Mouse (Mus musculus) spleen, postnatal 10 days (tissue): ENCODE measurements around the gene Sh3gl2.

Experiments
- DNase-seq, 2 experiments: peaks; one replicate each; pipeline ENCODE4 v3.0.0; 2021 to 2022; ENCODE audit warnings: low spot score in 2 of 2

Gene Sh3gl2

DNA sequence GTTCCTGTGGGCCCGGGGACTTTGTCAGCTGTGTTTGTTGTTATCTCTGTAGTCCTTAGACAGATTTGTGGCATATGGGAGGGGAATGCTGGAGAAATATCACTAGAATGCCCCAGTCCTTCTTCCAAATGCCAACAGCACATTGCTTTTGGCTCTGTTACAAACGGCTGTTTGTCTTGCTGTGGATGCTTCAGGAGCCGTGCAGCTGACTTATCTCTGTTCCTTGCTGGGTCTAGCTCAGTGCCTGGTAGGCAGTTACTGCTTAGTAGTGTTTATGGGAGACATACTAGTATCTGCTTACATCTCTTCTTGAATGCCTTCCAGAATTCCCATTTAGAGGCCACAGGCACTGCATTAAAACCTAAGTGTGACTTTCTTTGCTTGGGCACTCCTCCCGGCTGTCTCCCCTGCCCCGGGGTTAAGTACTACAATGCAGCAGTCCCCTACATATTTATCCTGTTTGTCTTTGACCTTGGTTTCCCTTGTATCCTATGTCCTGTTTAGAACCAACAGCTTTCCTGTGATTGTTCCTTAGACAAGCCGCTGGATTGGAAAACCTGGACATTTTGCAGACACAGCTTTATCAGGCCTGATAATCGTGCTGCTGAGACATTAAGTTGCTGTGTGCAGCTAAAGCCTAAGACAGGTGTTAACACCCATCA is 101.1 kb downstream of the Sh3gl2 start:
- no peak for DNase-seq

DNA sequence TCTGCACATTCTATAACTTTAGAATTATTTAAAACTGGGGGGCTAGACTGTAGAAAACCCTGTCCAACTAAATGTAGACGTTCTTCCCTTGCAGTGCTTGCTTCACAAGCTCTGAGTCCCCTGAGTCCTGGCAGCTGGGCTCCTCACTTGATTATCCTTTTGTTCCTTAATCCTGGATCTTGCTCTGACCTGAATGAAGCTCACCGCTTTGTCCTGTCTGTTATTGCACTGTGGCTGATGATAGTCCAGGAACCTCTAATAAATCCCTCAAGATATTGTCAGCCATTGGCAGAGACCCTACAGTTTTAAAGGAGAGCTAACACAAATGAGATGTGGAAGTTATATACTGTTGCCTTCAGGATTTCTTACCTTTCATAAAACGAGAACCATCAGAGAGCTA is 114.2 kb downstream of the Sh3gl2 start:
- no peak for DNase-seq

DNA sequence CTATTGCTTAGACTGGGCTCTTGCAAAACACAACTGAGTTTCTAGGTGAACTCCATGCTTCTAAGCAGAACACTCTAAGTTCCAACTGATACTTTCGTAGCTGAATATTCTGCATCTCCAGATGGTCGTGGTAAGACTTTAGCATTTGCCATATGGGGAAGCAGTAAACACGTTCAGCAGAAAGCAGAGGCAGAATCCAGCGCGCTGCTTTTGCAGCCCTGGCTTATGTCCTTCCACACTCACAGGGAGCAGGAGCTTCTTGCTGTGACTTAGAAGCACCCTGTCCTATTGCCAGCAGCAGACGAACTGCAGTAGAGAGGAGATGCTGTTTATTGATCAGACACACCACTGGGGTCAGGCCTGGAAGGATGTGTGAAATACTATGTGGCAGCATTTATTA is 120.5 kb downstream of the Sh3gl2 start:
- DNase-seq: no peak

DNA sequence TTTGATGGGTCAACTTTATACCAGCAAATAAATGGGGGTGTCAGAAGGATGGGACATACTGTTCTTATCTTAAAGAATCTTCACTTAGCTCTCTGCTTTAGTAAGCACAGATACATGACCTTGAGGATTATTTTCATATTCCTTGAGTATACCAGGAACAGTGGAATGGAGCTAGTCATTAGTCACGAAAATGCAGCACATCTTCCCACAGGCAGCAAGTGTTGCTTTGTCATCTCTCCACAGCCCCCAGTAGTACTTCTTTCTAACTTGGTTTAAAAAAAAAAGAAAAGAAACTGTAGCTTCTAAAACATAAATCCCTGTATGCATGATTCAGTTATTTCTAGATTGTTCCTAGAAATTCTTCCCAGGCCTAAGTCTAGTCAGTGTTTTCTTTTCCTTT is 121.1 kb downstream of the Sh3gl2 start:
- DNase-seq: no peak

DNA sequence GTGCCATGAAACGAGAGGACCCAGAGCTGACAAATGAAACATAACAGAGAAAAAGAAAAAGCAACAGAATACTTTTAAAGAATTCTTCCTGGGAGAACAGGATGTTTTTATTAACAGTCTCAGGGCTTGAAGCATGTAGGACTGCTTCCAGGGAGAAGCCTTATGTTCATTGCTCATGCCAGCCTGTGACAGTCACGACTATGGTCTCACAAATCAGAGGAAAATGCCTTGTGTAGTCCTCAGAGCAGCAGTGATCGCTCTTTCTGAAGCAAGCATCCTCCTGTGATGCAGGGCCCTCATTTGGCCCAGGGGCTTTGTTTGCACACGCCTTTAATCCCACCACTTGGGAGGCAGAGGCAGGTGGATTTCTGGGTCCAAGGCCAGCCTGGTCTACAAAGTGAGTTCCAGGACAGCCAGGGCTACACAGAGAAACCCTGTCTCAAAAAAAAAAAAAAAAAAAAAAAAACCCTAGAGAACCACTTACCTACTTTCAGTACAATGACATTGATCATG is 129.8 kb downstream of the Sh3gl2 start:
- no peak for DNase-seq

DNA sequence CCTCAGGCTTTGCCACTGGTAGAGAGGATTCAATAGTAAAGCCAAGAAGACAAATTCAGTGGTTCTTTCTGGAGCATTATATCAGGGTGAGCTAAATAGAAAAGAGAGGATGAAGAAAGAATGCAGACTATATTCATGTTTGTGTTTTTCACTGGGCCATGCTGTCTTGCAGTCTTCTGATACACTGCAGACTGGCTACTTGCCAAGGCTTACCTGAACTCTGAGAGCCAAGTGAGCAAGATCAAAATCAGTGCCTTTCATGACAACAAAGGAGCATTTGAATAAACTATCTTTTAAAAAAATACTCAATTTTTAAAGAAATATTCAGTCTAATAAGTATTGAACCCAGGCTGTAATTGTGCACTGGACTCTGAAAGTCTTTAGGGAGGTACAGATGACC is 131.4 kb downstream of the Sh3gl2 start:
- no peak for DNase-seq

DNA sequence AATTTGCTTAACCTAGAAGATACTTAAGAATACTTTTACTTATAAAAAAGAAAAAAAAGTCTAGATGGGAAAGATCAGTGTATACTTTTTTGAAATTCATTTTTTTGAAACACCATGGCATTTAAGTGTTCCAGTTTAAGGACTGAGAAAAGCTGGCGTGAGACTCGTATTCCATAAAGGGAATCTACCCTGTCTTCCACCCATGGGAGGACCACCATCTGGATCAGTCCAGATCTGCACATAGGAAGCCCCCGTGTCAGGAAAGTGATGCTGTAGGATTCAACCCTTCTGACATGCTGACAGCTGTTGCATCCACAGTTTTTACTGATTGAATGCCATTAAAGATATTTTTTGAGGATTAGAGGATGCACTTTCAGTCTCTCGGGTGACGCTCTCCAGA is 134.2 kb downstream of the Sh3gl2 start:
- no peak for DNase-seq

DNA sequence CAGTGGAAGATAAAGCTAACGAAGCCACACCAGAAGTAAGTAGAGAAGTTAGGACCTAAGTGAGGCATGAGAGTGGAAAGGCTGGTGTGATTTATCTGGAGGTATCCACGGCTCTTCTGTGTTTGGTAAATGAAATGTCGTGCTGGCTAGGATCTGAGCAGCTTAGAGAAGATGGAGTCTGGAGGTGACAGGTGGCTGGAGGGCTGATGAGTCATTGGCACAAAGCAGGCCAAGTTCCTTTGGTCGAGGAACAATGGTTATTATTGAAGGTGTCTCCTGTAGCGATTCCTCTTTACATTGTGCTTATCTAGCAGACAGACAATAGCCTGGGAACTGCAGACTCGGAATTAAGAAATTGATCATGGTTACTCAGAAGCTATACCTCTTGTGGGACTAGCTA is 135.8 kb downstream of the Sh3gl2 start:
- DNase-seq: no peak

DNA sequence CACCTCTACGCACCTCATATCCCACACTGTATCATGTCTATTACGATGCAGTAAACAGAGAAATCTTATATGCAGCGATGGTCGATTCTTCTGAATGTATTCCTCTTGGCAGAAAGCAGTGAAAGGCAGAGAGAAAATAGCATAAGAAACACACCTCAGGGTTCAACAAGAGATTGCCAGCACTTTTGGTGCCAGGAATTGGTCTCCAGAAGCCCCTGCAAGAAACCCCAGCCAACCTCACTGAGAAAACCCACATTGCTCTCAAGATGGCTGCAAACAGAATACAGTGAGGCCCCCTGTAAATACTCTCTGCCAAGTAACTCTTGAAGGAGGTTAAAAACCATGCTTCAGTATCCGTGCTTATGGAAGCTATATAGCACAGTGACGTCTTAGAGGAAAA is 141.0 kb downstream of the Sh3gl2 start:
- no peak for DNase-seq

DNA sequence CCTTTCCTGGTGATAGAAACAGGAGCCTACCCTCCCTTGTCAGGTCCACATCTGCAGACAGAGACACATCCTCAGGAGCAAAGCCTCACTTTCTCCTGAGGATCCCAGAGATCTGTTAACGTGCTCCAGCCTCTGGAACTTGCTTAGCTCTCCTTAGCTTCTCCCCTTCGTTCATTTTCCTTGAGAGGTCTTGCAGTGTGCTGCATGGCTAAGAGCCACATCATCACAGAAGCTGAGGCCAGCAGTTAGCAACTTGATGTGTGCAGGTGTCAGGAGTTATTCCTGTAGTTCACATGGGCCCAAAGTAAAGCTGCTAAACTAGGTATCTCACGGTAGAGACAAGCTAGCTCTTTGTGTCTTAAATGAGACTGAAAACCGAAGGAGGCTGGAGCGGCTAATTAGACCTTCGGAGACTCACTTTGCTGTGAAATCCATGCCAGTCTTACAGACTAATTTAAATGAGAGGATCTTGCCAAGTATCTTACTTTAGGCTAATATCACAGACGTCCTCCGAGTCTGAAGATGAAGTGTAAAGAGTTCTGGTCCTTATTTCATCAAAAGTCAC is 143.2 kb downstream of the Sh3gl2 start:
- no peak for DNase-seq

DNA sequence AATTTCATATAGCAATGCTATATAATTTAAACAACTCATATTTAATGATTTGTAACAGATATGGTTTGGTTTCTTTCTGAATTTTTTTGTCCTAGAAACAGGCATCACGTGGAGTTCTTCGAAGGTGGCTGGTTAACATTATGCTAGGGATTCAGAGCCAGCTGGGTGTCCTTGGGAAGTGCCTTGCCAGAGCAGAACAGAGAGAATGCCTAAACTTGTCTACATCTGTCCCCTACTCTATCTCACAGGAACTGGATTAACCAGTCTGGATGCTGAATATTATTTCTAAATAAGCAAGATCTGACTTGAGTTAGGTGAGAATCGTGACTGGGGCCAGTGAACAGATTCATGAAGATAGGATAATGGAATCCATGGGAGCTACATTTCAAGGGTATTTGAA is 157.7 kb downstream of the Sh3gl2 start:
- DNase-seq: no peak

DNA sequence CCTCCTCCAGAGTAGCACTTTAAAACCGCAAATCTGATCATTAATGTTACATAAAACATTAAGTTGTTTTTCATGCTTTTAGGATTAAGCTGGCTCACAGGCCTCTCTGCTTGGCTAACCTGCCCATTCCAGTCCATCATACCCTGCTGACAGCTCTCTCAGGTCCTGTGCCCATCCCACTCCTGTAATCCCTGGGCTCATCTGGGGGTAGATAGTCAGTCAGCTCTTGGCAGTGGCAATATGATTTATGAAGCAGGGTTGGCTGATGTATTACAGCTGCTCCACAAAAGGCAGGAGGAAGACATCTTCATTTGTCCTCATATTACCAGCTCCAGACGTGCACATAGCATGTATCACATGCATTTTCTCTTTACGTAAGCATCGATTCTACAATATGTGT is 158.3 kb downstream of the Sh3gl2 start:
- no peak for DNase-seq

DNA sequence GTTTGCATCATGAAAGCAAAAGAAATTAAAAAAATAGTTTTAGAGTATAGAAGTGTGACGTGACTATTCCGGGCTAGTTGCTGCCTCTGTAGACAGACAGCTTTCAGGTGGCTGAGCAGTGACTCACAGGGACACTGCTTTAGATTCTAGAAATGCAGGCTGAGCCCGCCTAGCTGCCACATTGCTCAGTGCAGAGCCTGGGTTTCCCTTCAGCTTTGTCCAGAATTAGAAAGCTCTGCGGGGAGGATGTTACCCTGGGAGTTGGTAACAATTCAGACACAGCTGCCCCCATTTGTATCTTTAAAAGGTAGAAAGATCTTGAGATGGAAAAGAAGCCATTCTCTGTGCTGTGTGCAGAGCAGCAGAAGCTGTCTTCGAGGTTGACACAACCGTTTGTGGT is 166.1 kb downstream of the Sh3gl2 start:
- DNase-seq: no peak

DNA sequence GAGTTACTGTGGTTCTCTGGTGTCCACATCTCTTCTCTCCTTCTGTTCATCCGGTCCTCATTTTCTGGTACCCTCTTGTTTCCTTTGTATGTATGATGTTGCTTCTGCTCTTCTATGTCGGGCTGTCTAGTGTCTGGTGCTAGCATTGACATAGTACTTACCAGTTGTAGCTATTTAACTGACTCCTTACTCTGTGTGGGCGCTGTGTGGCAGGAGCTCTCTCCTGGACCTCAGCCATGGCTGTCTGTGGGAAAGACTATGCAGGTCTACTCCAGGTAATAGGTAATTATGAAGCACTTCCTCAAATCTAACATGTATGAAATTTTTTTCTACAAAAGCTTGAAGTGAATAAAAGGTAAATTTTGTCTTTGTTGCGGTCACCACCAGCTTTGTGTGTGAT is 169.9 kb downstream of the Sh3gl2 start:
- no peak for DNase-seq

DNA sequence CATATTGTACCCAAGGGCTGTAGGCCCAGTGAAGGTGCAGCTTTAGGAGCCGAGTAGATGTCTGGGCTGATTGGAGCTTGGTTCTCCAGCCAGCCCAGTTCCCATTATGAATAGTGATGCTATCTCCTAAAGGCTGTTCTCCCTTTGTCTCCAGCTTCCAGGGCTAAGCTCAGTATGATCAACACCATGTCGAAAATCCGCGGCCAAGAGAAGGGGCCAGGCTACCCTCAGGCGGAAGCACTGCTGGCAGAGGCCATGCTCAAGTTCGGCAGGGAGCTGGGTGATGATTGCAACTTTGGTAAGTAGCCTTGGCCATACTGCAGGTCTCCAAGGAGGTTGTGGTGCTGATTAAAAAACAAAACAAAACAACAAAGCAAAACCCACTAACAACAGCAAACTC is 171.3 kb downstream of the Sh3gl2 start:
- no peak for DNase-seq

DNA sequence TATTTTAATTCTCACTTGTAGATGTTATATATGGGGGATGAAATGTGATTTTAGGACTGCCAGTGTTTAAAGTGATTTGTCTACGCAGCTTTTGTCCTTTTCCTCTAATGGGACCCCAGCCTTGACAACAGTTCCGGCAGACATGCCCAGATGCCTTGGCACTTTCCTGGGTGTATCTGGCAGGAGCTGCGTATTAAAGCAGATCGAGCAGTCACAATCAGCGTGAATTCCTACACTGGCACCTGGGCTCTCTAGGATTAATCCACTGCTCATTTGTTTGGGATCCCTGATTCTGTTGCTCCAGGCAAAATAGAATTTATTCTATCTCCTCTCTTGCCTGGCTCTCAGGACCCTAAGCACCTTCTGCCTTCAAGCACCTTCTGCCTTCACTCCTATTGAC is 171.7 kb downstream of the Sh3gl2 start:
- DNase-seq: no peak

DNA sequence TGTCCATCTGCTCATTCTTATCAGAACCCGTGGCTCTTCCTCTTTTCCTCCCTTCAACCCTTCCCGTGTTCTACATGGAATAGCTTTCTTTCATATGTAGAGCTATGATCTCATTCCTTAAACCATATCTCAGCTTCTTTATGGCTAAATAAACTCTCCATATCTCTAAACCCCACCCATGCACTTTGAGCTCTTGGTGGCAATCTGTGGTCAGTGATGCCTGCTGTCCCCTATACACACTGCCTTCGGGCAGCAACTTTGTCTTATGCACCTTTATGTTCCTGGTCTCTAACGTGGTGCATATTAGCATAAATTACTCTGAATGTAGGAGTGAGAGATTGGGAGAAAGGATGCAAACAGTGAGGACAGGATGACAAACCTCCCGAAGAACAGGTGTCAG is 180.3 kb downstream of the Sh3gl2 start:
- no peak for DNase-seq

DNA sequence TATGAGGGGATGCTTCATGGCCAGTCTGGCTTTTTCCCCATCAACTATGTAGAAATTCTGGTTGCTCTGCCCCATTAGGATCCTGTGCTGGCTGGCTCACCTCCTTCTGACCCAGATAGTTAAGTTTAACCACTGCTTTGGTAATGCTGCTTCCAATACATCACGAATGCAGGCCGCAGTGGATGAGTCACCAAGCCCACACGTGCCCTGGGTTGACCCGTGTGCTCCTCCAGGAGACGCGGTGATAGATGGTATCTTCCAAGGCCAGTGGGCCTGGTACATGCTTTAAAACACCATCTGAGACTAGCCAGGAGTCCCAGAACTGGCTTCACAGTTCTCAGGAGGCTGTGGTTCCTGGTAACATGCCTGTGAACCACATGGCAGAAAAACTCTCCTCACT is 182.8 kb downstream of the Sh3gl2 start:
- DNase-seq: no peak

DNA sequence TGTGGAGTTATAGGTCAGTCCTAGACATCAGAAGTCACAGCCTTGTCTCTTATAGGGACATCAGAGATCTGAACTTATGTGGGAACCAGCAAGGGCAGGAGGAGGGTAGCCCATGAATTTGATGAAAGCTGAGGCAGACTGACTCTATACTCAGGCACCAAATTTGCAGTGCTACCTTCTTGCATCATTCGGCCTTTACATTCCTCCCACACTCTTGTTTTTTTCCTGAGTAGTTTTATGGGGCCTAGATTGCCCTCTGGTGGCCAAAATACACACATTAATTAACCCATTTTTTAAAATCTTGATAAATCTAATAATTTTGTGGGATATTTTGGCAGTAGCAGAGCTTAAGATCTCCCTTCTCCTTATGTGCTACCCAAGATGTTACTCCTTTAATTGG is 186.9 kb downstream of the Sh3gl2 start:
- DNase-seq: no peak

DNA sequence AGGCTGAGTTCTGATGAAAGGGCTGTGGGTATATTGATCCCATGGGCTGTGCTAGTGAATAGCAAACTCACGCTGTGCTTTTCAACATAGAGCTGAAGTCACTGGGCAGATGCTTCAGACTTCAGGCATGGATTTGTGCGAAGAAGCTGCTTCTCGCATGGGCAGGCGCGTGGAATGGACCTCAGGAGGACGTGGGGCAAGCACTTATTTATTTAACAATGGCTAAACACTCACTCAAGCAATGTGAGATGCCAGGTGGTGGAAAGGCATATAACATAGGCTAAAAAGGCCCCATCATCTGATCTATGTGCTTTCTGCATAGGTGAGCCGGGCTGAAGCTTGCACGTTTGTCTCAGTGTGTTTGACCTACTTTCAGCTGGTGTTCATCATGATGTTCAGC is 193.8 kb downstream of the Sh3gl2 start:
- no peak for DNase-seq

DNA sequence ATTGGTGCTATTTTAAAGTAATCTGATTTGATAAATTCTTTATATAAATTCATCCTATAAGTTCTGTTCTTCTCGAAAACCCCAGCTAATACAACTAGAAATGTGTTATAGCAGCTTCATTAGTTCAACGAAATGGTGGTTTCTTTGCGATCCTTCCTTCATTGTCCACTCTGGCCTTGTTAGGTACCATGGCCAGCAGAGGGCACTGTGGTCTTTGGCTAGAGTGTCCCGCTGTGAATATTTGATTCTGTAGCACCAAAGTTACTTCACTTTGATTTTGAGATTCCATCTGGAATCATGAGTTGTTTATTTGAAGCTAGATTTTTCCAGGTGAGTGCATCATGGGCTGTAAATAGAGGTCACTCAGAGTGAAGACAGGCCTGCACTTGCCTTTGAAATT is 197.9 kb downstream of the Sh3gl2 start:
- DNase-seq: peak in 1 of 2 experiments; percentile 59

DNA sequence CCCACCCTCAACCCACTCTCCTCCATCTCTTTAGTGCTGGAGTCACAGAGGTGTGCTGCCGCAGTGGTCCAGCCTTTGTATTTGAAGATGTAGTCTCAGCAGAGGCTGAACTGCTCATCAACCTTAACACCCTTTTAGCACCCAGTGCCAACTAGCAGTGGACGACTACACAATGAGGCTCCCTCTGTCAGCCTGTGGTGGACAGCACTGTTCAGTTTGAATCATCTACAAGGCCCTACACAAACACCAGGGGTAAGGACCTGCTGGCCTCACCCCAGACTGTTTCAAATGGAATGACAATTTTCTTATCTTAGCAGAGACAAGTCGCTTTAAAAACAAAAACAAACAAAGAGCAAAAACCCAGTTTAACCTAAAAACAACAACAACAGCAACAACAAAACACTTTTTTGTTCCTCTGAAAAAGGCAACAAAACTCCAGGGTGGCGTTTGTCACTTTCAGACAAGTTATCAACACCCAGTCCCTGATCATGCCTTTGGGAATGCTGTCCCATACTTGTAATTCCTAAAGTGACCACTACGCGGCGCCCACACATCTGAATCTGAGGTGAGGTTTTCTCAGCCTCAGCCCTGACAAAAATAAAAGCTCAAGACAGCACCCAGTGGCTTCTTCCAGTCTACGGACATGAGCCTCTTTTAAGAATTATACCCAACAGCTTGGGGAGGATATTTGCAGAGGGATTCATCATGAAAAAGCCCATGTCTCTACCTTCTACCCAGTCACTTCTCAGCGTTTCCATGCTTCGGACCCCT is 199.7 kb downstream of the Sh3gl2 start:
- peak; percentile 4 to 39 for DNase-seq

DNA sequence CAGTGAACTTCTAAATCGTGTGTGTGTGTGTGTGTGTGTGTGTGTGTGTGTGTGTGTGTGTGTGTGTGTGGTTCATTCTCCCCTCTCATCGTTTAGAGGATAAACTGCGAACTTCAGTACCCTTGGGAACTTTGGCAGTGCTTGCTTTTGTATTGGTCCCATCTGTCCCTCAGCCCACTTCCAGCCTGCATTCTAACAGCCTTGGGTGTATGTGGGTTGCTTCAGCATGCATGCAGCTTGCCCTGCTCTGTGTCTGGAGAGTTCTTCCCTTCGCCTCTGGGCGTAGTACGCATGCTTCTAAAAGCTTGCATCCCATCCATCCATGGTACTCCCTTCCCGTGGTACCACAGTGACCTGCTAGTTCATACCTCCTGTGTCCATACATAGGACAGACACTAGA is 200.3 kb downstream of the Sh3gl2 start:
- DNase-seq: no peak
